Mouse (Mus musculus) cerebellum, adult 2 months (tissue): ENCODE measurements around the gene Kcnq2.

ENCODE experiments used
- CTCF ChIP-seq: fragments of 200-500 bp; IDR thresholded peaks from 2 replicates; pipeline ENCODE4 v1.5.1; 2011; ENCODE audit warnings: low read depth, mild to moderate bottlenecking, control low read depth, low read length, moderate library complexity, borderline replicate concordance; ENCODE audit not compliant: insufficient read depth
- POLR2A ChIP-seq: fragments of 200-500 bp; IDR thresholded peaks from 2 replicates; pipeline ENCODE4 v1.6.1; 2011; ENCODE audit warnings: low read length, control low read depth, borderline replicate concordance; ENCODE audit not compliant: insufficient read depth

DNA sequence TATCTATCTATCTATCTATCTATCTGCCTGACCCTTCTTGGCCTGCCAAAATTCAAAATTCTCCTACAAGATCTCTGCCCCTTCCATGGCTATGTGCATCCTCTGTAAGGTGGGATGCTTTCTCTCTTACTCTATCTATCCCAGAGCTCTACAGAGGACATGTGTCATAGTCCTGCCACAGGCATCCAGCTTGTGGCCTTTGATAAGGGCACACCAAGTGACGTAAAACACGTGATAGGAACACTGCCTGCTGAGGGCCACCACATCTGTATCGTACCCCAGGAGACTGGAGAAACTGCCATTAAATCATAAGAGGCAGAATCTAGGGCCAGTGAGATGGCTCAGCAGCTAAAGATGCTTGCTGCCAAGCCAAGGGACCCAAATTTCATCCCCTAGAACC is 19.7 kb downstream of the Kcnq2 start:
- TF ChIP-seq POLR2A (no peak), CTCF (no peak)
